Mouse (Mus musculus): Measurements from ENCODE around the gene Ovgp1. TPM values are rescaled to one million over a fixed set of nuclear protein-coding genes. Genes with fewer than 3 reads are reported as not detected.
A peak's percentile ranks its signal among the peaks of the same experiment; 100 is the strongest.

The Ovgp1 gene
- 4.6 and 4.7 TPM in 2 replicates for polyA plus RNA-seq (2015; fragmentation: Nextera tagmentation; extraction: Ambion mirVana)

GRCm38 (mm10) chr3:105973411-105973810 is at the start of gene Ovgp1:
Gene Ovgp1, plus strand, starts transcription at chr3:105973711.
- Histone ChIP-seq H3K4me1 (replicated peaks) (no peaks in the 10 kb centered on the region), H3K36me3 (peaks cover 21% of the 10 kb centered on the region), H3K9ac (no peak within 1 kb of the TSS), H3K27me3 (no peaks in the 10 kb centered on the region), H3K9me3 (no peaks in the 10 kb centered on the region), H3K4me2 (no peak within 1 kb of the TSS), H3K4me3 (no peak within 1 kb of the TSS), H3K27ac (no peak within 1 kb of the TSS)
- no peak for ATAC-seq (ENCODE audit: low FRiP score)
- WGBS = 79% methylated on average over 3 of the region's 3 CpGs

- Histone ChIP-seq H3K4me1 (replicated peaks) (no peaks in the 10 kb centered on the region), H3K27me3 (no peaks in the 10 kb centered on the region), H3K9ac (no peak overlapping the region), H3K36me3 (no peaks in the 10 kb centered on the region), H3K4me2 (no peak overlapping the region), H3K9me3 (no peaks in the 10 kb centered on the region), H3K27ac (no peak overlapping the region), H3K4me3 (no peak overlapping the region)
- WGBS = 90% methylated on average over 9 of the region's 9 CpGs
- no peak for ATAC-seq (ENCODE audit: low FRiP score)
These were observed 48.9 kb upstream of the Ovgp1 start for GRCm38 (mm10) chr3:105924616-105925015.

GRCm38 (mm10) chr3:105927561-105928194 is 45.8 kb upstream of the Ovgp1 start:
- H3K9ac ChIP-seq = no peak overlapping the region
- H3K27me3 ChIP-seq = no peaks in the 10 kb centered on the region
- WGBS = 77% methylated on average over 7 of the region's 7 CpGs
- H3K4me3 ChIP-seq = no peak overlapping the region
- no peaks in the 10 kb centered on the region for H3K9me3 ChIP-seq
- no peak overlapping the region for H3K4me2 ChIP-seq
- no peaks in the 10 kb centered on the region for H3K4me1 ChIP-seq (replicated peaks)
- no peak for ATAC-seq (ENCODE audit: low FRiP score)
- H3K27ac ChIP-seq = no peak overlapping the region
- no peaks in the 10 kb centered on the region for H3K36me3 ChIP-seq

GRCm38 (mm10) chr3:105928195-105928569 is 45.3 kb upstream of the Ovgp1 start:
- Histone ChIP-seq H3K9me3 (no peaks in the 10 kb centered on the region), H3K36me3 (no peaks in the 10 kb centered on the region), H3K4me3 (no peak overlapping the region), H3K9ac (no peak overlapping the region), H3K27me3 (no peaks in the 10 kb centered on the region), H3K4me2 (no peak overlapping the region), H3K4me1 (replicated peaks) (no peaks in the 10 kb centered on the region), H3K27ac (no peak overlapping the region)
- ATAC-seq (ENCODE audit: low FRiP score) = no peak
- 86% methylated on average over 3 of the region's 3 CpGs for WGBS

GRCm38 (mm10) chr3:105928781-105929180 is 44.7 kb upstream of the Ovgp1 start:
- WGBS = 92% methylated on average over 6 of the region's 6 CpGs
- Histone ChIP-seq H3K9me3 (no peaks in the 10 kb centered on the region), H3K27me3 (no peaks in the 10 kb centered on the region), H3K4me2 (no peak overlapping the region), H3K36me3 (no peaks in the 10 kb centered on the region), H3K9ac (no peak overlapping the region), H3K27ac (no peak overlapping the region), H3K4me1 (replicated peaks) (no peaks in the 10 kb centered on the region), H3K4me3 (no peak overlapping the region)
- ATAC-seq (ENCODE audit: low FRiP score) = no peak

GRCm38 (mm10) chr3:105929821-105930220 is 43.7 kb upstream of the Ovgp1 start:
- H3K4me1 ChIP-seq (replicated peaks) = no peaks in the 10 kb centered on the region
- no peak overlapping the region for H3K4me3 ChIP-seq
- no peak for ATAC-seq (ENCODE audit: low FRiP score)
- no peaks in the 10 kb centered on the region for H3K36me3 ChIP-seq
- 89% methylated on average over 7 of the region's 7 CpGs for WGBS
- no peaks in the 10 kb centered on the region for H3K27me3 ChIP-seq
- no peak overlapping the region for H3K4me2 ChIP-seq
- no peaks in the 10 kb centered on the region for H3K9me3 ChIP-seq
- no peak overlapping the region for H3K27ac ChIP-seq
- H3K9ac ChIP-seq = no peak overlapping the region

- H3K4me3 ChIP-seq = no peak overlapping the region
- no peaks in the 10 kb centered on the region for H3K9me3 ChIP-seq
- H3K9ac ChIP-seq = no peak overlapping the region
- H3K27ac ChIP-seq = no peak overlapping the region
- H3K4me2 ChIP-seq = no peak overlapping the region
- H3K27me3 ChIP-seq = no peaks in the 10 kb centered on the region
- H3K36me3 ChIP-seq = no peaks in the 10 kb centered on the region
- no peaks in the 10 kb centered on the region for H3K4me1 ChIP-seq (replicated peaks)
- 95% methylated on average over 2 of the region's 2 CpGs for WGBS
- no peak for ATAC-seq (ENCODE audit: low FRiP score)
These were observed 42.4 kb upstream of the Ovgp1 start for GRCm38 (mm10) chr3:105931095-105931494.

- Histone ChIP-seq H3K4me1 (replicated peaks) (no peaks in the 10 kb centered on the region), H3K4me3 (no peak within 1 kb of the TSS), H3K9me3 (no peaks in the 10 kb centered on the region), H3K9ac (no peak within 1 kb of the TSS), H3K27me3 (no peaks in the 10 kb centered on the region), H3K4me2 (no peak within 1 kb of the TSS), H3K27ac (no peak within 1 kb of the TSS), H3K36me3 (peaks cover 8% of the 10 kb centered on the region)
- ATAC-seq (ENCODE audit: low FRiP score) = no peak
- WGBS = 90% methylated on average over 8 of the region's 8 CpGs
These were observed 41.1 kb upstream of the Ovgp1 start, which contains the start of gene I830077J02Rik for GRCm38 (mm10) chr3:105932240-105933071. Gene I830077J02Rik, minus strand, starts transcription at chr3:105932664.

GRCm38 (mm10) chr3:105933926-105934325 is 39.6 kb upstream of the Ovgp1 start:
- no peak for ATAC-seq (ENCODE audit: low FRiP score)
- Histone ChIP-seq H3K4me1 (replicated peaks) (no peaks in the 10 kb centered on the region), H3K4me3 (no peak overlapping the region), H3K9me3 (no peaks in the 10 kb centered on the region), H3K9ac (no peak overlapping the region), H3K36me3 (peaks cover 14% of the 10 kb centered on the region), H3K4me2 (no peak overlapping the region), H3K27ac (no peak overlapping the region), H3K27me3 (no peaks in the 10 kb centered on the region)
- 96% methylated on average over 6 of the region's 6 CpGs for WGBS

- no peak overlapping the region for H3K9ac ChIP-seq
- H3K27ac ChIP-seq = no peak overlapping the region
- 86% methylated on average over 5 of the region's 5 CpGs for WGBS
- no peaks in the 10 kb centered on the region for H3K4me1 ChIP-seq (replicated peaks)
- H3K4me3 ChIP-seq = no peak overlapping the region
- no peaks in the 10 kb centered on the region for H3K9me3 ChIP-seq
- no peak for ATAC-seq (ENCODE audit: low FRiP score)
- peaks cover 17% of the 10 kb centered on the region for H3K36me3 ChIP-seq
- no peaks in the 10 kb centered on the region for H3K27me3 ChIP-seq
- H3K4me2 ChIP-seq = no peak overlapping the region
These were observed 38.5 kb upstream of the Ovgp1 start for GRCm38 (mm10) chr3:105935033-105935432.

- Histone ChIP-seq H3K9ac (no peak overlapping the region), H3K4me1 (replicated peaks) (no peaks in the 10 kb centered on the region), H3K4me3 (no peak overlapping the region), H3K27ac (no peak overlapping the region), H3K9me3 (no peaks in the 10 kb centered on the region), H3K27me3 (no peaks in the 10 kb centered on the region), H3K36me3 (peaks cover 27% of the 10 kb centered on the region), H3K4me2 (no peak overlapping the region)
- WGBS = 96% methylated on average over 4 of the region's 4 CpGs
- no peak for ATAC-seq (ENCODE audit: low FRiP score)
These were observed 37.4 kb upstream of the Ovgp1 start for GRCm38 (mm10) chr3:105936111-105936510.

GRCm38 (mm10) chr3:105951348-105951747 is 22.2 kb upstream of the Ovgp1 start:
- 95% methylated on average over 7 of the region's 7 CpGs for WGBS
- H3K9ac ChIP-seq = no peak overlapping the region
- no peak overlapping the region for H3K4me3 ChIP-seq
- H3K27ac ChIP-seq = no peak overlapping the region
- ATAC-seq (ENCODE audit: low FRiP score) = no peak
- H3K9me3 ChIP-seq = no peaks in the 10 kb centered on the region
- H3K36me3 ChIP-seq = peaks cover 67% of the 10 kb centered on the region
- peaks cover 1% of the 10 kb centered on the region; the same call in 1 of the 2 replicates for H3K4me1 ChIP-seq (replicated peaks)
- H3K4me2 ChIP-seq = no peak overlapping the region
- no peaks in the 10 kb centered on the region for H3K27me3 ChIP-seq

- no peak overlapping the region for H3K9ac ChIP-seq
- H3K9me3 ChIP-seq = no peaks in the 10 kb centered on the region
- no peak overlapping the region; the same call in 1 of the 2 replicates for H3K4me3 ChIP-seq
These were observed 16.3 kb upstream of the Ovgp1 start for GRCm38 (mm10) chr3:105957235-105957634.

More at GRCm38 (mm10) chr3:105957235-105957634, 16.3 kb upstream of the Ovgp1 start:
- Histone ChIP-seq H3K27me3 (no peaks in the 10 kb centered on the region), H3K36me3 (peaks cover 40% of the 10 kb centered on the region), H3K4me1 (replicated peaks) (peaks cover 40% of the 10 kb centered on the region), H3K27ac (no peak overlapping the region), H3K4me2 (peak overlapping the region; percentile 80)
- ATAC-seq (ENCODE audit: low FRiP score) = no peak
- WGBS = 97% methylated on average over 1 of the region's 1 CpGs
